Mouse (Mus musculus): Measurements from ENCODE around the gene Mfap1a.

DNA sequence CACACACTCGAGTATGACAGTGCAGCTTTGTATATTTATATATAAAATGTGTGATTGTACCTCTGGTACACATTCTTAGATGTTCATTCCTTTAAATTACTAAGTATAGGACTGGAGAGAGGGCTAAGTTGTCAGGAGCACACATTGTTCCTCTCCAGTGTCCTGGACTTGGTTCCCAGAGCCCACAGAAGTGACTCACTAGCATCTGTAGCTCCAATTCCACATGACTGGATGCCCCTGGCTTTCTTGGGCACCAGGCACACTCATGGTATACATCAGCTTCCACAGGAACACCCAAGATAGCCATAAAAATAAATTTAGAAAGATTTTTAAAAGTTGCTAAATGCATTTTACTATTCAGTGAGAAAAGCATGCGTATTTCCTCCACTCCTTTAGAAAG, 18.6 kb upstream of the Mfap1a start:
- TF ChIP-seq CTCF (IDR thresholded peaks at IDR 0.05; ENCODE audit: borderline replicate concordance, control insufficient read depth, extremely low read depth, insufficient read depth, low read length, poor library complexity), result no peak
- no peak for TF ChIP-seq POLR2A (IDR thresholded peaks at IDR 0.05; ENCODE audit: control insufficient read depth, extremely low read depth, insufficient read depth, low read length, poor library complexity)

Measured in thymus, adult 2 months (tissue).